Mouse (Mus musculus): ENCODE results near the gene Copz2.

- no peak for TF ChIP-seq CTCF (IDR thresholded peaks at IDR 0.05; ENCODE audit: insufficient read depth, low read length)
- no peak for TF ChIP-seq POLR2A (IDR thresholded peaks at IDR 0.05; ENCODE audit: borderline replicate concordance, extremely low read depth, low read depth, low read length)
Measured at GRCm38 (mm10) chr11:96832541-96832940, 17.1 kb upstream of the Copz2 start.
